Mouse (Mus musculus) forebrain, postnatal 0 days (tissue): ENCODE results near the gene Clhc1. TPM values are rescaled to one million over a fixed set of nuclear protein-coding genes. Genes with fewer than 3 reads are reported as not detected.

Source experiments
- ATAC-seq: fragments of 200-750 bp; cut with Nextera tagmentation; 2 replicates; pipeline ENCODE4 v1.8.0; 2017; ENCODE audit warnings: mild to moderate bottlenecking, moderate library complexity
- DNase-seq: peaks from one replicate; pipeline ENCODE4 v3.0.0-alpha.2; 2015
- H3K27ac ChIP-seq: fragments of 300-500 bp; sonication (generic); 2 replicates; pipeline ENCODE4 v1.5.1; 2014; ENCODE audit warnings: low read depth, mild to moderate bottlenecking, antibody characterized with exemption, low read length, moderate library complexity, mixed read lengths
- H3K27me3 ChIP-seq: fragments of 300-500 bp; sonication (generic); 2 replicates; pipeline ENCODE4 v1.6.1; 2014; ENCODE audit warnings: mild to moderate bottlenecking, low read length, mixed read lengths; ENCODE audit not compliant: insufficient read depth
- H3K36me3 ChIP-seq: fragments of 300-500 bp; sonication (generic); 2 replicates; pipeline ENCODE4 v1.6.1; 2014; ENCODE audit warnings: mild to moderate bottlenecking, moderate library complexity; ENCODE audit not compliant: insufficient read depth
- H3K4me1 ChIP-seq: fragments of 300-500 bp; sonication (generic); 2 replicates; pipeline ENCODE4 v1.6.1; 2014; ENCODE audit warnings: antibody characterized with exemption; ENCODE audit not compliant: insufficient read depth
- H3K4me2 ChIP-seq: fragments of 300-500 bp; sonication (generic); 2 replicates; pipeline ENCODE4 v1.6.1; 2014; ENCODE audit warnings: low read depth, mild to moderate bottlenecking, moderate library complexity
- H3K4me3 ChIP-seq: fragments of 300-500 bp; sonication (generic); 2 replicates; pipeline ENCODE4 v1.5.1; 2014; ENCODE audit warnings: low read depth, low read length, mixed read lengths
- H3K9ac ChIP-seq: fragments of 300-500 bp; sonication (generic); 2 replicates; pipeline ENCODE4 v1.6.1; 2014; ENCODE audit warnings: mild to moderate bottlenecking
- H3K9me3 ChIP-seq: fragments of 300-500 bp; sonication (generic); 2 replicates; pipeline ENCODE4 v1.6.1; 2016; ENCODE audit warnings: low read length
- CTCF ChIP-seq: sonication (generic); IDR thresholded peaks from 2 replicates; pipeline ENCODE4 v1.5.1; 2016; ENCODE audit warnings: antibody characterized with exemption, control low read depth, low read depth
- WGBS: fragments of 180-500 bp; shearing (Covaris S2); extraction: QIAGEN DNeasy Blood & Tissue Kit; methylation state at CpG from one replicate; pipeline ENCODE4 v1.1.7; 2014; 5-methylcytosine and 5-hydroxymethylcytosine counted together
- polyA plus RNA-seq: library from polyadenylated mRNA; unstranded; fragments of >200 nt; fragmentation: Nextera tagmentation; extraction: Ambion mirVana; gene quantifications from 2 replicates; pipeline ENCODE4 v1.2.1, GENCODE M21; 2015
- total RNA-seq: library from RNA; depleted of rRNA; stranded (reverse); fragments of >200 nt; gene quantifications from 2 replicates; pipeline ENCODE4 v1.2.3, GENCODE M21; 2014

Clhc1 gene
- total and polyA plus RNA-seq, 2 experiments from 2014 or later = 0.16 TPM; not detected in 1

- no peak for DNase-seq
Observed at GRCm38 (mm10) chr11:29546762-29547161, 988 bp upstream of the Clhc1 start.

GRCm38 (mm10) chr11:29547249-29547751, 450 bp upstream of the Clhc1 start:
- DNase-seq = no peak
- TF ChIP-seq CTCF = no peak
- ATAC-seq = peak; percentile 12

More at GRCm38 (mm10) chr11:29546762-29547161, 988 bp upstream of the Clhc1 start:
- Histone ChIP-seq H3K4me3 (peak overlapping the region; percentile 77), H3K36me3 (peaks cover 27% of the 10 kb centered on the region), H3K27me3 (no peaks in the 10 kb centered on the region), H3K4me2 (peak overlapping the region; percentile 56), H3K27ac (no peak overlapping the region), H3K9ac (peak overlapping the region; percentile 84), H3K9me3 (no peaks in the 10 kb centered on the region), H3K4me1 (peaks cover 6% of the 10 kb centered on the region; the same call in 1 of the 2 replicates)
- no peak for TF ChIP-seq CTCF
- WGBS = 24% methylated on average over 2 of the region's 2 CpGs
- ATAC-seq = no peak

GRCm38 (mm10) chr11:29548504-29549424, 1.0 kb downstream of the Clhc1 start:
- DNase-seq (no peak), ATAC-seq (no peak)
- WGBS = 28% methylated on average over 23 of the region's 23 CpGs
- peak overlapping the region; percentile 82 for H3K27ac ChIP-seq
- H3K9me3 ChIP-seq = no peaks in the 10 kb centered on the region
- peaks cover 19% of the 10 kb centered on the region for H3K36me3 ChIP-seq
- TF ChIP-seq CTCF = no peak
- H3K27me3 ChIP-seq = no peaks in the 10 kb centered on the region
- H3K9ac ChIP-seq = peak overlapping the region; percentile 84
- peaks cover 6% of the 10 kb centered on the region; the same call in 1 of the 2 replicates for H3K4me1 ChIP-seq
- H3K4me3 ChIP-seq = peak overlapping the region; percentile 77
- peak overlapping the region; percentile 66 for H3K4me2 ChIP-seq

More at GRCm38 (mm10) chr11:29547249-29547751, 450 bp upstream of the Clhc1 start:
- Histone ChIP-seq H3K9me3 (no peaks in the 10 kb centered on the region), H3K4me2 (peak overlapping the region; percentile 56), H3K4me1 (peaks cover 6% of the 10 kb centered on the region; the same call in 1 of the 2 replicates), H3K36me3 (peaks cover 25% of the 10 kb centered on the region), H3K27ac (peak overlapping the region; percentile 82), H3K9ac (peak overlapping the region; percentile 84), H3K4me3 (peak overlapping the region; percentile 77), H3K27me3 (no peaks in the 10 kb centered on the region)
- WGBS = under 1% methylated on average over 27 of the region's 27 CpGs

- no peak overlapping the region for H3K4me3 ChIP-seq
- H3K27ac ChIP-seq = no peak overlapping the region
- no peak for TF ChIP-seq CTCF
- peaks cover 13% of the 10 kb centered on the region for H3K36me3 ChIP-seq
- H3K9ac ChIP-seq = no peak overlapping the region
- H3K4me2 ChIP-seq = no peak overlapping the region
- no peaks in the 10 kb centered on the region for H3K27me3 ChIP-seq
- no peaks in the 10 kb centered on the region for H3K9me3 ChIP-seq
- WGBS = 90% methylated on average over 1 of the region's 1 CpGs
- peaks cover 6% of the 10 kb centered on the region; the same call in 1 of the 2 replicates for H3K4me1 ChIP-seq
- ATAC-seq = no peak
- DNase-seq = no peak
Observed at GRCm38 (mm10) chr11:29549425-29549778, 1.7 kb downstream of the Clhc1 start.

- DNase-seq (no peak), ATAC-seq (no peak)
- no peak overlapping the region for H3K4me3 ChIP-seq
- WGBS = 91% methylated on average over 9 of the region's 9 CpGs
- H3K36me3 ChIP-seq = no peaks in the 10 kb centered on the region
- no peak for TF ChIP-seq CTCF
- H3K4me1 ChIP-seq = no peaks in the 10 kb centered on the region
- no peaks in the 10 kb centered on the region for H3K9me3 ChIP-seq
- no peaks in the 10 kb centered on the region for H3K27me3 ChIP-seq
- no peak overlapping the region for H3K9ac ChIP-seq
- H3K4me2 ChIP-seq = no peak overlapping the region
- no peak overlapping the region for H3K27ac ChIP-seq
Observed at GRCm38 (mm10) chr11:29560452-29560851, 12.7 kb downstream of the Clhc1 start.

- TF ChIP-seq CTCF = no peak
- Histone ChIP-seq H3K4me1 (no peaks in the 10 kb centered on the region), H3K4me3 (no peak overlapping the region), H3K9me3 (no peaks in the 10 kb centered on the region), H3K27me3 (no peaks in the 10 kb centered on the region), H3K4me2 (no peak overlapping the region), H3K36me3 (no peaks in the 10 kb centered on the region), H3K27ac (no peak overlapping the region), H3K9ac (no peak overlapping the region)
- WGBS = 90% methylated on average over 3 of the region's 3 CpGs
- DNase-seq (no peak), ATAC-seq (no peak)
Observed at GRCm38 (mm10) chr11:29560990-29561389, 13.2 kb downstream of the Clhc1 start.

GRCm38 (mm10) chr11:29563406-29563805, 15.7 kb downstream of the Clhc1 start:
- ATAC-seq (no peak), DNase-seq (no peak)
- no peak overlapping the region for H3K4me3 ChIP-seq
- H3K9me3 ChIP-seq = no peaks in the 10 kb centered on the region
- no peak for TF ChIP-seq CTCF
- H3K27me3 ChIP-seq = no peaks in the 10 kb centered on the region
- no peaks in the 10 kb centered on the region for H3K36me3 ChIP-seq
- no peak overlapping the region for H3K27ac ChIP-seq
- no peak overlapping the region for H3K4me2 ChIP-seq
- 94% methylated on average over 2 of the region's 2 CpGs for WGBS
- no peaks in the 10 kb centered on the region for H3K4me1 ChIP-seq
- H3K9ac ChIP-seq = no peak overlapping the region
